Mouse (Mus musculus) cortical plate, adult 2 months (tissue): ENCODE results near the gene Cant1.

Source experiments
- CTCF ChIP-seq: fragments of 200-500 bp; IDR thresholded peaks from 2 replicates; pipeline ENCODE4 v1.5.1; 2011; ENCODE audit warnings: mild to moderate bottlenecking, control low read depth, low read length; ENCODE audit not compliant: insufficient read depth; ENCODE audit errors: extremely low read depth
- POLR2A ChIP-seq: fragments of 200-500 bp; IDR thresholded peaks from 2 replicates; pipeline ENCODE4 v1.6.1; 2011; ENCODE audit warnings: mild to moderate bottlenecking, low read length, control low read depth; ENCODE audit not compliant: insufficient read depth; ENCODE audit errors: extremely low read depth

- TF ChIP-seq CTCF (no peak), POLR2A (no peak)
Measured at GRCm38 (mm10) chr11:118415630-118416029, 3.3 kb downstream of the Cant1 start.
